Mouse (Mus musculus) T-helper 17 cell (primary cell): ENCODE results near the gene Zfp672.

Experiments used
- in situ Hi-C, 2 experiments: fragments of 300-600 bp; cut with MboI, MseI; formaldehyde crosslinking; loops; 1 replicate in 1 of 2; 2 replicates in 1 of 2; pipeline ENCODE4 v1.15.1; 2025; ENCODE audit warnings: high pct_unique_total_duplicates in 2 of 2

Gene Zfp672

GRCm38 (mm10) chr11:58292791-58293190 lies 37.3 kb downstream of the Zfp672 start:
- in situ Hi-C loops, result no loop called here

- in situ Hi-C loops, result no loop called here
These were observed 39.3 kb downstream of the Zfp672 start for GRCm38 (mm10) chr11:58290812-58291211.

GRCm38 (mm10) chr11:58289992-58290682 lies 40.0 kb downstream of the Zfp672 start:
- in situ Hi-C loops, result loop anchor here in 1 of 2 experiments (10.0 kb wide), 1 partner anchor 335 kb away; no protein-coding TSS in a partner anchor

- in situ Hi-C loops, result loop anchor here in 1 of 2 experiments (10.0 kb wide), 1 partner anchor 342 kb away; no protein-coding TSS in a partner anchor
These were observed 47.6 kb downstream of the Zfp672 start for GRCm38 (mm10) chr11:58282518-58282917.

- in situ Hi-C loops, result loop anchor here in 1 of 2 experiments (10.0 kb wide), 1 partner anchor 343 kb away; no protein-coding TSS in a partner anchor
These were observed 48.1 kb downstream of the Zfp672 start for GRCm38 (mm10) chr11:58281970-58282496.

- in situ Hi-C loops, result loop anchor here (10.0 kb wide), 2 partner anchors 369 to 809 kb away; partner anchors contain the start of gene Trim58 (in 1 of the 2)
These were observed 54.4 kb downstream of the Zfp672 start for GRCm38 (mm10) chr11:58275756-58276155.

GRCm38 (mm10) chr11:58274572-58274971 lies 55.6 kb downstream of the Zfp672 start, which contains the start of gene 4930438A08Rik:
TSS of gene 4930438A08Rik (plus strand) at chr11:58274799.
- in situ Hi-C loops, result loop anchor here (10.0 kb wide), 2 partner anchors 370 to 810 kb away; partner anchors contain the start of gene Trim58 (in 1 of the 2)

GRCm38 (mm10) chr11:58268285-58268684 lies 61.9 kb downstream of the Zfp672 start:
- in situ Hi-C loops, result no loop called here
